Mouse (Mus musculus) CD4-positive helper T cell, adult 2 months (primary cell): ENCODE results near the gene Fam178b.
A peak's percentile ranks its signal among the peaks of the same experiment; 100 is the strongest.
"Not testable (repeated sequence)": the region's sequence is repeated elsewhere in the genome, so short reads cannot be mapped to it uniquely, and the experiment has no call there.

Experiments used
- DNase-seq: peaks from one replicate; pipeline ENCODE4 v3.0.0-alpha.2; 2012; ENCODE audit warnings: low read depth, missing footprints, low spot score

Fam178b gene

DNA sequence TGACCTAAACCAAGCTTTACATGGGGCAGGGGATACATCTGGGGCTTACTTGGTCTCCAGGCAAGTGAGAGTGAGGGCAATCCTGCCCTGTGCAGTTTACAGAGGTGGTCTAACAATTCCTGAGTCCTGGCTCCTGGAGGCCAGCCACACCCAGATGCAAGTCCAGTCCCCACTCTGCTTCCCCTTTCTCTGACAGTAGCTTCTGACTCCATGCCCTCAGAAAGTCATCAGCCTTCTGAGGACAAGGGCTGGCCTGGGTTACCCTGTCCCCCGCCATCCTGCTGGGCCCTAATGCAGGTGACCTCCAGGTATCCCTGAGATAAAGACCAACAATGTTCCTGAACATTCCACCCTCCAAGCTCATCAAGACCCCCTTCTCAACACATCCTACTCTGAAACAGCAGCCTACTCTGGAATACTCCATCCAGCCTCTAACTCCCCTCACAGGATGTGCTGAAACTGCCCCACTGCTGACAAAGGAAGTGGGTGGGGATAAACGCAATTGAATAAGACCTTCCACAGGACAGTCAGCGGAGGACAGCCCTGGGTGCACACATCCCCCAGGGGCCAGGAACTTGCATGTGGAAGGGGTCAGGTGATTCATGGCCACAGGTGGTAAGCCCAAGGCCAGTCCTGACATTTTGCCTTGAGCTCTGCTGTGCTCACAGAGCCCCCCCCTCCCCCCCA lies 52.8 kb downstream of the Fam178b start:
- DNase-seq: no peak

- DNase-seq: no peak
Measured at GRCm38 (mm10) chr1:36628585-36628984, 54.4 kb downstream of the Fam178b start.

DNA sequence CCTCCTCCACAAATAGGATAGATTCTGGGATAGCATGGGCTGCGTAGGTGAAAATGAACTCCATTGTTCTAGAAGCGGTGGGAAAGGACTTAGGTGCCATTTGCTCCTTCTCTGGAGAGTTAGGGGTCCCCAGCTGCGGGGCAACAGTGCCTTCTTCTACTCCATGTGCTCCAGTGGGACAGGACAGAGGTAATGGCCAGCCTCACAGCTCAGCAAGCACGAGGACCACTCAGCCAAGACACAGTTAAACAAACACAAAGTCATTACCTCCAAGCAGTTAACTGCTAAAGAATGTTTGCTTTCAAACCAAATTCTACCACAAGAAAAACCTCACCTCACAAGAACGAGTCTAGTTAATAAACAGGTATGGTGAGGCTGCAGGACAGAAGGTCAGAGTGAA lies 57.5 kb downstream of the Fam178b start:
- DNase-seq: no peak

- DNase-seq: not testable (repeated sequence)
Measured at GRCm38 (mm10) chr1:36615958-36616357, 67.0 kb downstream of the Fam178b start.

DNA sequence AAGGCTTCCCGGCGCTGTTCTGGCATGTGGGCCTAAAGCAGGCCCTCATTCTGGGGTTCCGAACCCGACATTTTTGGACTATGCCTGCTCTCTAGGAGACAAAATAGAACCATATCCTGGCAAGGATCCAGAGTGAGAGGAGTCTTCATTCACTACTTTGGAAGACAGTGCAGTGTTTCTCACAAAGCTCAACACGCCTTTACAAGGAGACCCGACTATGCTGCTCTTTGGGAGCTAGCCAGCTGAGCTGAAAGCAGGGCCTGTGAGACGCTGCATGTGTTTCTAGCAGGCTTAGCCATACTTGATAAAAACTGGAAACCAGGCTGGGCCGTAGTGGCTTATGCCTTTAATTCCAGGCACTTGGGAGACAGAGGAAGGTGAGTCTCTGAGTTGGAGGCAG lies 67.8 kb downstream of the Fam178b start:
- DNase-seq: no peak

GRCm38 (mm10) chr1:36614584-36614983 lies 68.4 kb downstream of the Fam178b start:
- DNase-seq: no peak

DNA sequence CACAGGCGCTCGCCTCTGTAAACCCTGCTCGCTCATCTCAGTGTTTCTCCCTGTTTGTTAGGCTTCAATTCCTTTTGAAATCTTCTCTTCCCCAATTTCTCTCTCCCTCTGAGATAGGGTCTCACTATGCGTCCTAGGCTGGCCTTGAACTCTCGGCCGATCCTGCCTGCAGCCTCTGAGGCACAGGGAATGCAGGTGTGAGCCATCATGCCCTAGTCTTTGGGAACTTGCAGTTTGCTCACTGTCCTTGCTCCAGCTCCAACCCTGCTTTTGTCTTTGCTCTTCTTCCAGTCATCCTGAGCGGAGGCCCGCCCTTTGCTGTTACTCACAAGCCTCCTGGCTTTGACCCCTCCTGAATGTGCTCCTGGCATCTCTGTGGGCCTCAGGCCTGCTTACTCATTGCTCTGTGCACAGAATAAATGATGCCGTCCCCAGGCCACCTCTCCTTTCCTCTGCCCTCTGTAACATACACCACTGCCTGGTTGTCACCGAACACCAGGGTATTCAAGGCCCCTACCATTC lies 69.5 kb downstream of the Fam178b start:
- no peak for DNase-seq

DNA sequence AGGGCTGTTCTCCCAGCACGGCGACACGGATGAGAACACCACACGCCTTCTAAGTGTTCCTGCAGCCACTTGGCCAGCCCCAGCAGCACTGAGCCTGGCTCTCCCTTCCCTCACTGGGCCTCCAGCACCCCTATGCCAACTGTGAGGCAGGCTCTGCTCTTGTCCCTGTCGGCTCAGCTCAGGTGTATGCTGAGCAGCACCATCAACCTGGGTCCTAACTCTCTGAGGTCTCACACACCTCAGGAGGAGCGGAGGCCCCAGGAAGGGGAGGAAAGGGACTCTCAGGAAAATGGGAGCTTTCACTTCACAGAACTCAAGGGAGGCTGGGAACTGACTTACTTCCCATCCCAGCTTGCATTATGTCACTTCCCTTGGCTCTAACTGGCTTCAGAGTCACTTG lies 70.6 kb downstream of the Fam178b start:
- no peak for DNase-seq

DNA sequence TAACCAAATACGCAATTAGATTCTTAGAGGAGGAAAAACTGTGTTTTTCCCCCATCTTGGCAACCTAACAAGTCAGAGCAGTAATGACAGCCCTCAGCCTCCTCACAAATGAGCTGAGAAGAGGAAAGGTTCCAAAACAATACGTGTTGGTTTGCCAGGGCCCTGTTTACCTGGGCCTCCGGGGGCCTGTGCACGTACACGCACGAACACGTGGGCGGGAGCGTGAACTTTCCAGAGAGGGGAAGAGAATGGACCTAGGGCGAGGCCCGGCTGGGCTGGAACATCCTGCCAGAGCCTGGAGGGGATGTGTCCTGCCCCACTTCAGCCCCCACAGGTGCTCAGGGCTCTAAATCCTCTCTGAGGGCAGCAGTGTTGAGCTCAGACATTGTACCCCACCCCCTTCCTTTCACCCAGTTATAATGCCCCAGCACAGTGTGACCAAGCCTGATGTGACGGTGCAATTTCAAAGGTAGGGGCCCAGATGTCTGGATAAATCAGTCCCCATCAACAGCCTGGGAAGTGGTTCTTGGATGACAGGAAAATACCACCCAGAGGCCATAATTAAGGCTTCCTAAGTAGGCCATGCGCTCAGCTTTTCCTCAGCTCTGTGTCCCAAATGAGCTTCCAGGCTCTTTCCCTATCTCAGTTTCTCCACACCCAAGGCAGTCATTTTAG lies 71.4 kb downstream of the Fam178b start:
- DNase-seq: peak; percentile 50

DNA sequence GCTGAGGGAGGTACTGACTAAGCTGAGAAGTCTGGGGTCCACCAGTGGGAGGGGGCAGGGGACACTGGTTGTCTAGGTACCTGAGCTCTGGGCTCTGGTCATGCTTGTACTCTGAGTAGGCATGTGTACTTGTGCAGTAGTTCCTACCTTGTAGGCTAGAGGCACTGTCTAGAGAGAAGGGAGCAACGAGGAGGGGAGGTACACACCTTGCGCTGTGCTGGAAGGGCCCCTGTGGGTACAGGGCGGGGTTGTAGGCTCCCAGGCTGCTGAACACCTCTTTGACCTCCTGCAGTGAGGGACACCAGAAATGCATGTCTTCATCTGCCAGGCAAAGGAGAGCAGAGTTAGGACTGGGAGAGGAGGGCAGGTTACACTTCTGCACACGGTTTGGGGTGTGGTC lies 74.8 kb downstream of the Fam178b start:
- no peak for DNase-seq

DNA sequence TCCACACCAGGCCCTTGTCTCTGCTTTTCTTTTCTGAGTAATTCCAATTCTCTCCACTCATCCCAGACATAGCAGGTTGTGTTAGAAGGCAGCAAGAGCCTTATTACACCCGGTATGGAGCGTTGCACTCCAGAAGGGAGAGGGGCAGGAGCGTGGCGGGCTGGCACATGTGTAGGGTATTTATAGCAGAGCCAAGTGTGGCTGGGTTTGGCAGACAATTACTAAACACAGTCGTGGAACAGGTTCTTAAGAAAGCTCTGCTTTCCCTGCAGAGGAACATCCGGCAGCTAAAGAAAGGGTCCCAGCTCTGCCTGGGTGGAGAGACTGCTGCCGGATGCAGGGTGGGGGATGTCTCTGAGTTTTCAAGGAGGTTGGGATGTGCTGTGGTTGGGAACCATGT lies 76.0 kb downstream of the Fam178b start:
- DNase-seq: no peak

- DNase-seq: no peak
Measured at GRCm38 (mm10) chr1:36604254-36605156, 78.5 kb downstream of the Fam178b start.

DNA sequence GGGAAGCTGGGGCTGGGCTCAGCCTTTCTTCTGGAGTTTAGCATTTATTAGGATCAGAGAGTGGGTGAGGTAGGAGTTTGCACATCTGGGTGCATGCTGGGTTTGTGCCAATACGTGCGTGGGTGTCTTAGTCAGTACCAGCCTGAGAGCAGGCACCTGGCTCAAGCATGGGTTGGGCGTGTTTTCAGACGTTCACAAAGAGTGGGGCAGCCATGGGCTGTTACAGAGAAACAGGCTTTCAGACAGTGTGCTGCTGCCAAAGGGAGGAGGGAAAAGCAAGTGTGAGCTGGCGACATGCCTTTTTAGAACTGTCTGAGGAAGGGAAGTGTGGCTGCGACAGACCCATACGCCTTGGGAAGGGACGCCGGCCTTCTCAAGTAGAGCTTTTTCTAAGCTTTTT lies 79.6 kb downstream of the Fam178b start:
- DNase-seq: no peak

DNA sequence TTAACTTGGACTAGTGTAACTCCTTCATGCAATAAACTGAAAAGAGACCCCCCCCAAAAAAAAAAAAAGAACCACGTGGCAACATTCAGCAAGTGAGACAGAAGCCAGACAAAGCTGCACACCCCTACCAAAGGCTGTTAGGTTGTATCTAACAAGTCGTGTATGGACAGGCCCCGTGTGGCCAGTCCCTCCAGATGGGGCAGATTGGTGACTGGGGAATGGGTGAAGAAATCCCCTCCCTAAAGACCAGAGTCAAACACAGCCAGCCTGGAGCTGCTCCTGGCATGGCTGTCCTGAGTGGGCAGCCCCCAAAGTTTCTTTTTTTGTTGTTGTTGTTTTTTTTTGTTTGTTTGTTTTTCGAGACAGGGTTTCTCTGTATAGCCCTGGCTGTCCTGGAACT lies 80.7 kb downstream of the Fam178b start:
- no peak for DNase-seq

DNA sequence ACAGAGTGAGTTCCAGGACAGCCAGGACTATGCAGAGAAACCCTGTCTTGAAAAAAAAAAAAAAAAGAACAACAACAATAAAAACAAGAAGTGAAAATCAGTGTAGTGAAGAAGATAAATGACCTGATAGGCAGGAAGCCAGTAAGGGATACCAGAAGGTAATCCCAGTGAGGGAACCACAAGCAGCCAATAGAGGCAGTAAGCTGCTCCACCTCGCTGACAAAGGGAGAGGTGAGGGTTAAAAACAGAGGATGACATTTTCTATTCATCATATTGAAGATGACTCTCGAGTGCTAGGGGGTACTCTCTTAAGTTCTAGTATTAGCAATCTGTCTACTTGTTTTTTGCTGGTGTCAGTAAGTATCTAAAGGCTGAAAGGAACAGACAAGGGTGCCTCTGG lies 84.6 kb downstream of the Fam178b start:
- DNase-seq: no peak

DNA sequence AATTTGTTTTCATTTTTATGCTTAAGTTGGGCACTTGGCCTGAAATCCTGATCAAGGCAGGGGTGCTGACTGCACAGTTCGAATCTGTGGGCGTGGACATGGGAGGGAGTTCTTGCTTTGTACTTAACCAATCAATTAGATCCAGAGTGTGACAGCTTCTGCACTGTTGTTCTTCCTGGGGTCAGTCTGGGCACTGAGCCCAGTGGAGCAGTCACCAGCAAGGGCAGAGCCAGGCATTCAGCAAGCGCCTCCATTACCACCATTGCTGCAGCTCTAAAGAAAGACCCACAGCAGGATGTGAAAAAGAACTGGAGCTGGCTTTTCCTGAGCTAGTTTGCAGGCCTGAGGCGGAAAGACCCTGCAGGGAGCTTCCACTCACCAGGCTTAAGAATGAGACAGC lies 86.9 kb downstream of the Fam178b start:
- no peak for DNase-seq

DNA sequence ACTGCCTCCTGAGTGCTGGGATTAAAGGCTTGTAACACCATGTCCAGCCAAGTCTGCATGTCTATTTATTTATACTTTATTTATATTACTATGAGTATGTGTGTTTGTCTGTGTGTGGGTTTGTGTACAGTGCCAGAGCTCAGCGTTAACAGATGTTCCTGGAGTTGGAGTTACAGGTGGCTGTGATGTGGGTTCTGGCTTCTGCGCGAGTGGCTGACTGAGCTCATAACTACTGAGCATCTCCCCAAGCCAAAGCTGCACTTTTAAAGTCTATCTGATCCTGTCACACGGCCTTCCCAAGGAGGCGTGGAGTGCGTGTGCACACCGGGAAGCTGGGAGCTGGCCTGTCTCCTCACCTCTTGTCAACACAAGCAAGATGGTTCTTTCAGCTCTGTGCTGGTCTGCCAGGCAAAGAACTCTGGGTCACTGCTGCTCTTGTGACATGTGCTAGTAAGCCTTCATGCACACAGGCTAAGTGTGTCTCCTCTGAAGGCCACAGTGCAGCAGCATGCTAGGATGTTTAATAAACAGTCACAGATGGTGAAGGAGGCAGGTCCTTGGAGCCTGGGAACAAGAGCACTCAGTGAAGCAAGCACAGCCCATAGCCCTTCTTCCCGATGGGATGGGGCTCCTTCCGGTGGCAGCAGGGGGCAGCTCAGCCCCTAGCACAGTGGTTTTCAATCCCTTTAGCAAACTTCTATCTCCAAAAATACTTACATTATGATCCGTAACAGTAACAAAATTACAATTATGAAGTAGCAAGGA lies 87.6 kb downstream of the Fam178b start:
- no peak for DNase-seq

DNA sequence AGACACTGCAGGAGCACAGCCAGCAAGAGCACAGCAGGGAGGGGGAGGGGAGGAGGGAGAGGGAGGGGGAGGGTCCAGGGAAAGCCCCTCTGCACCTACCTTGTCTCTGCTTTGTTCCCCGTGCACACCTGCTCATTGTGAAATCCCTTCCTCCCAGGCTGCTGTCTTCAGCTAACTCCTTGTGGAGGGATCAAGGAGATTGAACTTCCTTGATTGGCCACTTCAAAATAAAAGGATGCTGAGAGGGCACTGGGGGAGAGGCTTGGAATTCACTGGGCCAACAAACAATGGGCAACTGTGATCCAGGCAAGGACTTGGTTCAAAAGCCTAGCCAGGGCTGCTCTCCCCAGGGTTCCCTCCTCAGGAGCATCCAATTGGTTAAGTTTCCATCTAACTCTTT lies 89.9 kb downstream of the Fam178b start:
- DNase-seq: no peak

DNA sequence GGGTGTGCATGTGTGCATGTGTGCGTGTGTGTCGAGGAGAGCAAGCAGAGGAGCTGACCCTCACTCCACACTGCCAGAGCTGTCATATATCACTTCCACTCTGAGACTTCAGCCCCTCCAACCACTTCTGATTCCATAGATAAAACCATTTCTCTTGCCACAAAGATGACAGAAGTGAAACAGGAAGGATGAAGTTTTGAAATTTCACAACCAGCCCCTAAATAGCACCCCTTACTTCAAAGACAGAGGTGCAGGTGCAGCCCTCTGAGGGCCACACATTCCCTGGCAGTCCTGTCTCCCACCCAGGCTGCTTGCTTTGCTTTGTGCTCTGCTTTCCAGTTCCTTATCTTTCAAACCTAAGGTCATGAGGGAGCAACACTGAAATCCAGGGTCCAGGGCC lies 91.6 kb downstream of the Fam178b start:
- no peak for DNase-seq

- DNase-seq: no peak
Measured at GRCm38 (mm10) chr1:36590664-36591063, 92.3 kb downstream of the Fam178b start.

GRCm38 (mm10) chr1:36589486-36589885 lies 93.5 kb downstream of the Fam178b start:
- no peak for DNase-seq
